Mouse (Mus musculus) naive thymus-derived CD4-positive, alpha-beta T cell, adult 2 months (primary cell): ENCODE results near the gene Phtf2.

ENCODE experiments used
- DNase-seq: peaks from one replicate; pipeline ENCODE4 v3.0.0-alpha.2; 2011; ENCODE audit warnings: low read depth

Phtf2 gene

DNA sequence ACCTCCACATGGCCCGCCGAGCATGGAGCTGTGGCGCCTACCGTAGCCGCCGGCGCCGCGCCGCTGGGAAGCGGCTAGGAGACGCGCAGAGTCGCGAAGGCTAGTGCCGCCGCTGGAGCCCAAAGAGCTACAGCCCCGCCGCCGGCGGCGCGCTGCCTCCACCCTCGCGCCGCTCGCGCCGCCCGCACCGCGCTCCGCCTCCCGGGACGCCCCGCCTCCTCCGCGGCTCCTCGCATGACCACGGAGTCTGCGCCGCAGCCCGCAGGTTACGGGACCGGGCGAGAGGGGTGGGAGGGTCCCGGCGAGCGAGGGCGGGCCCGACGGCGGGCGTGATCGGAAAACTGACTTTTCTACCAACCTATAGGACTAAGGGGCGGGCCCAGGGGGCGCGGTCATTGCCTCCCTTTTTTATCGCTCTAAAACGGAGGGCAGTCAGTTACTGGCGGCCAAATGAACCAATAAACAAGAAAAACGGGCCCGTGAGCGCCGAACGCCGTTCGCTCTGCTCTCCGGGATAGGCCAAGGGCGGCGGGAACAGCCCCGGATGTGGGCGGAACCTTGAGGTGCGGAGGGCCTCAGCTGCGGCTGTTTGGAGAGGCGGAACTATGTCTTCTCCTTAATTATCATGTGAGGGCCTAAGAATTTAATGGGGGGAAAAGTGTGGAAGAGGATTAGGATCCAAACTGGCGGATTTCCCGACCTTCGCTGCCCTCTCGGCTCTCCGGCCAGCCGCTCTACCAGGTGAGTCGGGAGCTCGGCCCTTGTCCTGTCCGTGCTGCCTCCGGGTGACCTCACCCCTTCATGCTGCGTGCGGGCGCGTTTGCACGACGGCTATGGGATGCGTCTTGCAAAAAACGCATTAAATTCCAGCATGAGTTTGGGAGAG, at the start of gene Phtf2, which contains the start of gene Tmem60:
Gene Phtf2, minus strand, starts transcription at position 210 of the 886 bp plus-strand sequence.
Gene Tmem60, plus strand, starts transcription at position 277 of the 886 bp plus-strand sequence.
- DNase-seq = peak; percentile 99

DNA sequence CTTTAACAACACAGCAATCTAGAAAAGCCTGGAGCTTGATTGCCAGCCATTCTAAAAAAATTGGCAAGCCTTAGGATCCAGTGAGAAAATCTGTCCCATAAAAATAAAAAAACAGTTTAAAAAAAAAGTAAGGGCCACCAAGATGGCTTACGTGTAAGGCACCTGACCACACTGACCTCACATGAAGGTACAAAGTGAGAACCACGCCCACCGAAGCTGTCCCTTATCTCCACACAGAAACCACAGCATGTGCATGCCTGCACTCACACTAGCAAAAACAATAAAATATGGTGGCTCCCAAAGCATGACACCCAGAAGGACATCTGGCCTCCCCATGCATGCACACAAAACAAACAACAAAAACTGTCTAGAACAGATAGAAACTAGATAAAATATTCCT, 49.4 kb upstream of the Phtf2 start:
- DNase-seq = no peak

DNA sequence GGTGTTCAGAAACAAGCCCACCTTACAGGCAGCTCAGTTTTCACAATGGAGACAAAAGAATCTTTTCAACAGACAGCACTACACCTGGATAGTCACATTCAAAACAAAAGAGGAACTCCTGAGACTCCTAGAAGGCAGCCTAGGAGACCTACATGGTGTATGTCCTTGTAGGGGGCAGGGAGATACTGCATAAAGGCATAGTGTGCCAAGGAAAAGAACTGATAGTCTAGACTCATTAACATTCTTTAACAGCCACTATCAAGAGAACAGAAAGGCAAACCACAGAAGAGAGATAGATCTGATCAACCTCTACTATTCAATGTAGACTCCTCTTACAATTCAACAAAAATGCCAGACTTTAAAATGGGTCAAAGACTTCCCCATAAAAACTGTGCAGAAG, 48.5 kb upstream of the Phtf2 start:
- DNase-seq = no peak

DNA sequence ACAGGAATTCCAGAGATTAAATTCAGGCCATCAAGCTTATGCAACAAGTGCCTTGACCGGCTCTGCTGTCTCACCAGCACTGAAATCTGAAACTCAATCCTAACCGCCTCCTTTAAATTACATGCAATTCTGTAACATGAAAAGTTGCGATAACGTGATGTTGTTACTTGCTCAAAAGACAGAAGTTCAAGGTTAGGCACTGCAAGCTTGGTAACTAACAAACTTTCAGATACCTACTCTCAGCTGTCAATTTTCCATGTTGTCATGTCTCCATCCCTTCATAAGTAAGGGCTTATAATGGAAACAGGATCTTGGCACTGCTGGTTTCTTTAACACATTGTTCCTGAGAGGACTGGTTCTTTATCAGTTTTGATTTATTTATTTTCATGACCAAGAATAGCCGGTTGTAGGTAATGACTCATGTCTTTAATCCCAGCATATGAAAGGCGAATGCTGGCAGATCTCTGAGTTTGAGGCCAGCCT, 47.8 kb upstream of the Phtf2 start:
- no peak for DNase-seq

DNA sequence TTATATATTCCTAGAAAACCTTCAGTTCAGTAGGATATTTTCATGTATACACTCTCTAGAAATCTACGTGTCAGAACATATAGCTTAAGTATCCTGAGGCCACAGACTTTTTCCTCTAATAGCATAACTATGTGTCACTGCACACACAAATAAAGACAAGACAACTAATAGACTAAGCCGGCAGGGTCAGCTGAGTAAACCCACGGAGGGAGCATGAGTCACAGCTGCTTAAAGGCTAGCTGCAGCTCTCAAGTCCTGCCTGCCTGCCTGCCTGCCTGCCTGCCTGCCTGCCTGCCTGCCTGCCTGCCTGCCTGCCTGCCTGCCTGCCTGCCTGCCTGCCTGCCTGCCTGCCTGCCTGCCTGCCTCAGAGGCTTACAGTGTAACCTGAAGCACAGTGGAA, 43.5 kb upstream of the Phtf2 start:
- DNase-seq = no peak

DNA sequence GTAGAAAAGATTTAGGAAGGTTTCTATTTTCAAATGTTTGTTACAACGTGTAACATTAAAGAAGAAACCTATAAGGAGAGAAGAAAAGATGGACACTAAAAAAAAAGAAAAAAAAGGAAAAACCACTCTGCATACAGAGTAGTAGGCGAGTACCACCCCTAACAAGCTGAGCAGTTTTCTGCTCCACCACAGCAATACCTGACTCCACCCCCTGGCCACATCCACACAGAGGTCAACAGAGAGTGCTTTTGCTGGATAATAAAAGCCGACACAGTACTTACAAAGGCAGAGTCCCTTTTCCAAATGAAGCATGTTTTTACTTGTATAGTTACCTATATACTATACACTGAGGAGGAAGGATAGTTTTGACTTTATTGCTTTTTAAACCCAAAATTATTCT, 42.7 kb upstream of the Phtf2 start:
- no peak for DNase-seq

DNA sequence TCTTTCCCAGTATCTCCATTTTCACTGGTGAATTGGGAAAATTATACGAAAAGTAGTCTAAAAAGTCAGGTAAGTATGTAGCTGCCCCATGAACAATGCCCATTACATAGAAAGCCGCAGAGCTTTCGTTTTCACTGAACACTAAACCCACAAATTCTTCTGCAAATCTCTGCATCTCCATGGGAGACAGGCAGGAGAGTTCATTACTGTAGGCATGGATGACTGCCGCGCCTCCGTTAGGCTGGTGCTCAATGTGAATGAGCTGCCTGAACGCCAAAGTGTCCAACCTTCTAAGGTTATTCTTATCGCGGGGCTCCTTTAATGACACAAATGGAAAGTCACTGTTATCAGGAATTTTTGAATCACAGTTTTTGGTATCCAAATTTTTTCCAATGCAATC, 37.6 kb upstream of the Phtf2 start:
- no peak for DNase-seq

DNA sequence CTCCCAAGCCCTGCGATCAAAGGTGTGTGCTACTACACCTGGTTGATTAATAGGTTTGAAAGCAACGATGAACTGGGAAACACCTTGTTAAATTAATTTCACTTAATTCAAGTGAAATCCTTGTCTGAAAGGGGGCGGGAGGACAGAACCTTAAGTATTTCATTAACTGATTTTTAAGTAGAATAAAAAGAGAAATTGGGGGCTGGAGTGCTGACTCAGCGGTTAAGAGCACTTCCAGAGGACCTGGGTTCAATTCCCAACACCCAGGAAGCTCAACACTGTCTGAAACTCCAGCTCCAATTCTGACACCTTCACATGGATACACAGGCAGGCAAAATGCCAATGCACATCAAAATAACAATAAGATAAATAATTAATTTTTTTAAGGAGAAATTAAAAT, 37.0 kb upstream of the Phtf2 start:
- DNase-seq = no peak

DNA sequence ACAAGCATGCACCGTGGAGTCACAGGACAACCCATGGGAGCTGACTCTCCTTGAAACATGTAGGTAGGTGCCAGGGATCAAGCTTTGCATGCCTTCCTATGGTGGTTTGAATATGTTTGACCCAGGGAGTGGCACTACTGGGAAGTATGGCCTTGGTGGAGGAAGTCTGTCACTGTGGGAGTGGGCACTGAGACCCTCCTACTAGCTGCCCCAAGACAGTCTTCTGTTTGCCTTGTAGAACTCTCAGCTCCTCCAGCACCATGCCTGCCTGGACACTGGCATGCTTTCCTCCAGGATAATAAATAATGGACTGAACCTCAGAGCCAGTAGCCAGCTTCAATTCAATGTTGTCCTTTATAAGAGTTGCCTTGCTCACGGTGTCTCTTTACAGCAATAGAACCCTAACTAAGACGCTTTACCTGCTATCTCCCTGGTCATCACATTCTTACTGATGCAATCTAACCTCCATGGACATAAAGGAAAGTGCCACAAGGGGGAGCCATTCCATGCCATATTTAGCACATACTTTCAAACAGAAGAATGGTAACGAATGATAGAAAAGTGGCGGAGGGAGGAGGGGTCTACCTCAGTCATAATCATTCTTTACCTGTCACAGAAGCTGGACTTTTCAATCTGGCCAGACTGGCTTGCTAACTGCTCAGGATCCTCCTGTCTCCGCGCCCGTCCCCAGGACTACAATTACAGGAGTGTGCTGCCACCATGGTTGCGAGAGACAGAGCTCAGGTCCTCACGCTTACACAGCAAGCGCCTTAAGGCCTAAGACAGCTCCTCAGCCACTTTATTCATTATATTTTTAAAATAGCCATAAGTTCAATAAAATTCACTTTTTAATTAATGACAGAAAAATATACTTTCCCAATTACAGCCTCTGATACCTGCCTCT, 31.7 kb upstream of the Phtf2 start:
- peak; percentile 88 for DNase-seq

DNA sequence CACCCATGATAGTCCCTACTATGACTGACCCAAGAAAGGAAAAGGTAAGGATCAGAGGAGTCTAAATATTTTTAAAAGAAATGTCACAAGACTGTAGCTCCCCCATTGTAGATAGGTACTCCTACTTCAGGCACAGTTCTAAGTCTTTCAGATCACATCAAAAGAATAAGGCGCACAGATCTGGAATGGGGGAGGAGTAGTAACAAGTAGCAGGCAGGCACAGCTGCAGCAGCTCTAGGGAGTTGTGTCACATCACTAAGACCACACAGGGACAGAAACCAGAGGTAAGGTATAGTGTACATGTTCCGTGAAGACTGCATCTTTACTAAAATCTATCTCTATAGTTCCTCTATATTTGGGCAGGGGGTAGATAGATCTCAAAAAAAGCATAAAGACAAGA, 29.8 kb upstream of the Phtf2 start:
- DNase-seq = no peak

DNA sequence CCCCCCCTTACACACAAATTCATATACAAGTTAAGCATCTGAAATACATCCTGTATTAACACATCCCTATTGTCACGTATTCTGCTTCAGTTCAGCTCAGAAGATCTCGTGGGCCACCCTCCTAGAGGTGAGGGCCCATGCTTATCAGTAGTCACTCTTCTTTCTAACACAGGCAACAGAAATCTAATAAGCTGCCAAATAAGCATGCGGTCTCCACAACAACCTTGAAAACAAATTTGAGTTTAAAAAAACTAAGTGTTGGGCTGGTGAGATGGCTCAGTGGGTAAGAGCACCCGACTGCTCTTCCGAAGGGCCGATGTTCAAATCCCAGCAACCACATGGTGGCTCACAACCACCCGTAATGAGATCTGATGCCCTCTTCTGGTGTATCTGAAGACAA, 24.3 kb upstream of the Phtf2 start:
- no peak for DNase-seq

DNA sequence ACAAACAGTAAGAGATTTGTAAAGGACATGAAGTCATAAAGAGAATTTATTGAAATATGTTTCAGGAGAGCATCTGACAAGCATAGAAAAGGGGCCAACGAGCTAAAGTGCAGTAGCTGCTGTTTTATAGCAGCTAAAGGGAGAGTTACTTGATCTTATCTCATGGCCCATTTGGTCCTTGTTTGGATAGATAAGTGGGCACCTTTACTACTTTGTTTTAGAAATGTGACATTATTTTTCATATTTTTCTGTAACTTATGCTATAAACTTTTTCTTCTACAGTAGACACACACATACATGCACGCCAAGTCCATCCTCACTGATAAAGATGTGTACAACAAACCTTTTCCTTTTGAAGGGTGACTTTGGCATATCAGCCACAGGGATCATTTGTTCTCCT, 23.5 kb upstream of the Phtf2 start:
- no peak for DNase-seq

DNA sequence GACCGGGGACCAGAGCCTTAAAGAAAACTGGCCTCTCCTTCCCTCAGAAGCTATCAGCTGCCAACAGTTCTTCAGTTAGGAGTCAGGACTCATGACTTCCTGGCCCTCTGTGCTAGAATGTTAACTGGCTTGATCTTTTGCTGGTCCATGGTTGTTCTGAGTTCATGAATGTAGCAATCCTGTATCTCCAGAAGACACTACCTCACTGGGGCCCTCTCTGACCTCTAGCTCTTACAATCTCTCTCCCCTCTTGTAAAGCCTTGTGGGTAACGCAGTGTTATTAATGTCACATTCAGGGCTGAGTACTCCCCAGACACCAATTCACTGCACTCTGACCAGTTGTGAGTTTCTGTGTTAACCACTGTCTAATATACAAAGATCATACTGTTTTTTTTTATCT, 22.7 kb upstream of the Phtf2 start:
- DNase-seq = no peak

DNA sequence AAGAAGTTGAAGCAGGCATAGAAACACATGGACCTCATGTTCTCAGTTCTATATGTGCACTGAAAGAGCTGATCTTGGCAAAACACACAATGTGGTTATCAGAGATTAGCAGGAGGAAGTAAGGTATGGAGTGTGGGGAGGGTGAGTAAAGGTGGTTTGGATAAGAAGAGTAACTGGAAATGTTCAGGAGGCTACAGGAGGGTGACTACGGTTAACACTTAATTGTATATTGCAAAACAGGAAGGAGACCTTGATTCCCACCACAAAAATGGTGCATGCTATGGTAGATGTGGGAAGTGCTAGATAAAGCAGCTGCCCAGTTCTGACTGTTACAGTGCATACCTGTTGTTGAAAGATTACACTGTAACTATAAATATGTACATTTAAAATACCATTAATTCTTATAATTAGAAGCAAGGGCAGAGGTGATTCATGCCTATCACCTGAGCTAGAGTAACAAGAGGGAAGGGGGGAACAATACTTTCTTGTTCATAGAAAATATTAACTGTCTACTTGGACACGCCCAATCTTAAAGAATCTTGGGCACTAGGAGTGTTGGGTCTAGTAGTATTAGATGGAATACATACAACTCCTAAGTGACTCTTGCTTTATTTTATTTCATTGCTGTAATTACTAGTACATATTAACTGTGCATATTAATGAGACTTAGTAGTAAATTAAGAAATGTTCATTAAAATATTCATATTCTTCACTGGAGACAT, 15.7 kb upstream of the Phtf2 start:
- DNase-seq = no peak

DNA sequence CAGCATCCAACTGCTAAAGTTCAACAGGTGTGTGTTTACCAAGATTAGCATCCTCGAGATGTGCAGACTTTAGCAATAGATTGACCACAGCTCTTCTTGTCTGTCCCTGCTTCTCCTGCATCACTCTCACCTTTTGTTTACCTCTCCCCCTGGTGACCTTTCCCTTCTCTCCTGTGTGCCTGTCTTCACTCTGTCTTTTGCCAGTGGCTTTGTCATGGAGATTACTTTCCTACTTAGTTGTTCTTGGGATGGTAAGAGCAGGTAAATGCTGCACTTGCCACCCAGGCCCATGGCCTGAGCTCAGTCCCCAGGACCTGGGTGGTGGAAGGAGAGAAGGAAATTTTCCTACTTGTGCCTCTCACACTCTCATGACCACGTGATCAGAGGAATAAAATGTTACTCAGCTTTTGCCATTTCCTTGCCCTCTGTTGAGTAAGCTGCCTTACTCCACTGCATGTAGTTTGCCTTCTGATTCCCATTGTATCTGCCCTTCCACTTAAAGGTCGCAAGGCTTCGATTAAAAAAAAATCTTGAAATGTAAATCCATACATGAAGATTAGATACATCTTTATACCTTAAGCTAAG, 2.2 kb upstream of the Phtf2 start:
- no peak for DNase-seq

DNA sequence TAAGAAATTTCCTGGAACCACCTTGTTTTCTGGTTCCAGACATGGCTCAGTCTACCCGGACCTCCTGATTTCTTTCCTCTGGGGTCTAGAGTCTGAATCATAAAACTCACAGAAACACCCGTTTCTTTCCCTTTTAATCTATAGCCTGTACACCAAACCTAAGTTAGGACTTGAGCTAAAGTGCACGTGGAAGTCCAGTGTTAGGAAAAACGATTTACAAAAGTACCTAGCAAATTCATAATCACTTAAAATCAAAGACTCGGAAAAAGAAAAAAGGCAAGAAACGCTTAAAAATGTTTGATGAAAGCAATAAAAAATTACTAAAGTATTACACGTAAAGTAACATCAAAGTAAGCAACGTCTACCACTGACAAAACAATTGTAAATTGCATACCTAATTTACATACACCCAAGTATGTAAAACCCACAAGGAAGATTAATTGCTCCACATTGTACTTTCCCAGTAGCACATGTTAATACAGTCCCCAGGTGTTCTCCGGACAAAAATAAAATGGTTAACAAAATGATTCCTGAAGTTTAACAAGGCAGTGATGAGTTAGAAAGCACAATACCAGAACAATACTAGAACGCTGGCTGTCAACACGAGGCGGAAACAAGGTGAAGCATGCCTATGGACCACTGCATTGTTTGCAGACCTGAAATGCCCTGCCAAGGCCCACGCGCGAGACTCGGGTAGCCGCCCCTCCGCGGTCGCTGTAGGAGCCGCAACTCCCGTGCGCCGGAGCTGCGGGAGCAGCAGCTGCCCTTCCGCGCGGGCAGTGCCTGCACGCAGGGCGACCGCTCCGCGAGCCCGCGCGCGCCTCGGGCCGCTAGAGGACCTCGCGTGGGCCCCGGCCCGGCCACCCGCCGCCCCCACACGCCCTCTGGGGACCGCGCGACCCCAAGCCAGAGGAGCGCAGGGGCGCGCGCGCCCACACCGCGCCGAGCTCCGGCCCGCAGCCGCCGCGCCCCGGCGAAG, 838 bp downstream of the Phtf2 start:
- peak; percentile 65 for DNase-seq

DNA sequence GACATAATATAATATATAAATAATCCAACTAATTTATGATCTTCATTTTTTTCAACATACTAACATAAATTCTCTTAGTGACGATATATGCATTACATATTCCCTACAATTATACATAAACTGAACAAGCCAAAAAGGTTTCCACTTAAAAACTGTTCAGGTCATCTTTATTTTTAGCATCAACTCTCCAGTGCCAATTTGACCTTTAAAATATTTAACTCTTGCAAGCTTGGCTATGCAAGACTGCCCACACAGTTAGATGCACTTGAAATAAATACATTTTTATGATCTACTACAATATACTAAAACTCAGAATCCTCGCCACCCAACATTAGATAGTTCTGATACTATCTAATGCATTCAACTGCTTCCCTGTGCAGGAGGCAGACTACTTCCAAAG, 1.5 kb downstream of the Phtf2 start:
- no peak for DNase-seq

DNA sequence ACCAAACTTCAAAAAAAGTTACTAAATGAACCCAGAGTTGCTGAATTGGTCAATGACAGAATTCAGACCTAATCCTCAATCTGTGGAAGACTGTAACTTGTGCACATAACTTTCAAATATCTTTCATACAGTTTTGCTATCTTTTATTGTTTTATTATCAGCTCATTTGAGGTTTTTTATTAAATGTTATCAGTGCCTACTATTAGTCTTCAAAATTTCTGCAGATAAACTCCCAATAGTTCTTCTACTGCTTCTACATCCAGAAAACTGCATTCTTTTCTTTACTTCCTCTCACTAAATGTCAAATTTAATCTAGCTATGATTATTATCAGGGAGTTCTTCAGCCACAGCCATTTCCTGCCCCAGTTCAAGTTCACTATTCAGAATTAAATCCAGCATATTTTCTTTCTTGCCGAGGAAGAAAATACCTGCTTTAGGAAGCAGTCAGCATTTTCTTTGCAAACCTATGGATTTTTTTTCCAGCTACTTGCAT, 4.9 kb downstream of the Phtf2 start:
- DNase-seq = no peak

DNA sequence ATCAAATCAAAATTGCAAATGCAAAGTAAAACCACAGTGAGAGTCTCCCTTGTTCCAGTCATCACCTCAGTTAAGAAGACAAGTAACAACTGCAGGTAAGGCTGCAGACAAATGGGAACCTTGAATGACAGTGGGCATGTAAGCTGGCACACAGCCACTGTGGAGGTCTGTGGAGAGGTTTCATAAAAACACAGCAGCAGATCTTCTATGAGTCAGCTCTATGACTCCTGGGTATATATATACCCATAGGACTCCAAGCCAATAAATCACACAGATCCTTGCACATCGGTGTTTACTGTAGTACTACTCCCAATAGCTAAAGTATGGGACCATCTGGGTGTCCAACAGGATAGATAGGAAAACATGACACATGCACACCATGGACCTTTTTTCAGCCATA, 8.8 kb downstream of the Phtf2 start:
- no peak for DNase-seq

DNA sequence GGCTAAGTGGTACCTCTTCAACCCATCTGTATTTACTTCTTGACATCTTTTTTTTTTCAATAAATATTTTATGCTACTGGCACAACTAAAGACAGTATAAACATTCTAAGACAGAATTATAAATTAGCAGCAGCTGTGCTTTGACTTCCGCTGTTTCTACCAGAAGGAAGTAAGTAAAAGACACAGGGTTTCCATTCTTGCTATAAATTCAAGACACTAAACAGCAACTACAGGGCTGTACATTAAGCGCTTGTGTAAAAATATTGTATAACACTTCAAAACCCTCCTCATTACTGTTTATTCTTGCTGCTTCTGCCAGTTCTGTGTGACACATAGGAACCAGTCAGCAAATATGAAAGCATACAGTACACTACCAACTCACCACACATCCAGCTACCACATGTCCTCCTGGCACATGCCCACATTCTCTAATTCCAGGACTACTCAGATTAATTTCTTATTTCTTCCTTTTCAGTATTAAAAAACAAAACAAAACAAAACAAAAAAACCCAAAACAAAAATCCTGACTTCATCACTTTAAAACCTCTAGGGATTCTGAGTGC, 16.6 kb downstream of the Phtf2 start:
- peak; percentile 25 for DNase-seq
